Mouse (Mus musculus): Measurements from ENCODE around the gene Ppp6c.
"Not testable (repeated sequence)": the region's sequence is repeated elsewhere in the genome, so short reads cannot be mapped to it uniquely, and the experiment has no call there.

Ppp6c gene

GRCm38 (mm10) chr2:39226019-39226640 lies at the start of gene Ppp6c:
Gene Ppp6c, minus strand, starts transcription at chr2:39226451.
- peak; percentile 99 for DNase-seq

GRCm38 (mm10) chr2:39268357-39268756 lies 42.1 kb upstream of the Ppp6c start:
- DNase-seq: no peak

- DNase-seq: not testable (repeated sequence)
Measured at GRCm38 (mm10) chr2:39252275-39252674, 26.0 kb upstream of the Ppp6c start.

- DNase-seq: not testable (repeated sequence)
Measured at GRCm38 (mm10) chr2:39246862-39247261, 20.6 kb upstream of the Ppp6c start.

- DNase-seq: no peak
Measured at GRCm38 (mm10) chr2:39226731-39227130, 480 bp upstream of the Ppp6c start.

GRCm38 (mm10) chr2:39225331-39226018 lies 776 bp downstream of the Ppp6c start:
- not testable (repeated sequence) for DNase-seq

- no peak for DNase-seq
Measured at GRCm38 (mm10) chr2:39224621-39225020, 1.6 kb downstream of the Ppp6c start.

- DNase-seq: no peak
Measured at GRCm38 (mm10) chr2:39220010-39220409, 6.2 kb downstream of the Ppp6c start.

- DNase-seq: no peak
Measured at GRCm38 (mm10) chr2:39219034-39219433, 7.2 kb downstream of the Ppp6c start.

- no peak for DNase-seq
Measured at GRCm38 (mm10) chr2:39217150-39217549, 9.1 kb downstream of the Ppp6c start.

- no peak for DNase-seq
Measured at GRCm38 (mm10) chr2:39210738-39211137, 15.5 kb downstream of the Ppp6c start.

- no peak for DNase-seq
Measured at GRCm38 (mm10) chr2:39203359-39203758, 22.9 kb downstream of the Ppp6c start.

GRCm38 (mm10) chr2:39194809-39195208 lies 31.4 kb downstream of the Ppp6c start:
- no peak for DNase-seq

- DNase-seq: peak; percentile 100
Measured at GRCm38 (mm10) chr2:39190561-39191056, 35.6 kb downstream of the Ppp6c start, which contains the start of gene Scai. Gene Scai, minus strand, starts transcription at chr2:39190734.

GRCm38 (mm10) chr2:39189961-39190560 lies 36.2 kb downstream of the Ppp6c start:
- no peak for DNase-seq

GRCm38 (mm10) chr2:39185942-39186341 lies 40.3 kb downstream of the Ppp6c start:
- peak; percentile 34 for DNase-seq

- DNase-seq: no peak
Measured at GRCm38 (mm10) chr2:39183587-39183986, 42.7 kb downstream of the Ppp6c start.

GRCm38 (mm10) chr2:39160996-39161395 lies 65.3 kb downstream of the Ppp6c start:
- DNase-seq: peak; percentile 42

GRCm38 (mm10) chr2:39157916-39158315 lies 68.3 kb downstream of the Ppp6c start:
- peak; percentile 9 for DNase-seq

- peak; percentile 61 for DNase-seq
Measured at GRCm38 (mm10) chr2:39156821-39157220, 69.4 kb downstream of the Ppp6c start.

- no peak for DNase-seq
Measured at GRCm38 (mm10) chr2:39150943-39151342, 75.3 kb downstream of the Ppp6c start.

GRCm38 (mm10) chr2:39148075-39148474 lies 78.2 kb downstream of the Ppp6c start:
- DNase-seq: no peak

- DNase-seq: peak; percentile 7
Measured at GRCm38 (mm10) chr2:39146469-39146868, 79.8 kb downstream of the Ppp6c start.

All from heart, adult 11 months (tissue).